Mouse (Mus musculus) hindbrain, embryonic 10.5 days (tissue): ENCODE results near the gene Pon3. TPM values are rescaled to one million over a fixed set of nuclear protein-coding genes. Genes with fewer than 3 reads are reported as not detected.

Experiments
- DNase-seq: peaks from one replicate; pipeline ENCODE4 v3.0.0-alpha.2; 2017; ENCODE audit warnings: low spot score
- H3K27ac ChIP-seq: fragments of 300-500 bp; sonication (generic); 2 replicates; pipeline ENCODE4 v1.5.1; 2016; ENCODE audit warnings: mild to moderate bottlenecking, moderate library complexity
- H3K27me3 ChIP-seq: fragments of 300-500 bp; sonication (generic); 2 replicates; pipeline ENCODE4 v1.6.1; 2016; ENCODE audit warnings: mild to moderate bottlenecking; ENCODE audit not compliant: poor library complexity, insufficient read depth, severe bottlenecking
- H3K36me3 ChIP-seq: fragments of 300-500 bp; sonication (generic); 2 replicates; pipeline ENCODE4 v1.6.1; 2016; ENCODE audit warnings: mild to moderate bottlenecking, moderate library complexity
- H3K4me1 ChIP-seq: fragments of 300-500 bp; sonication (generic); replicated peaks from 2 replicates; pipeline ENCODE4 v1.6.1; 2016; ENCODE audit warnings: mild to moderate bottlenecking
- H3K4me3 ChIP-seq: fragments of 300-500 bp; sonication (generic); 2 replicates; pipeline ENCODE4 v1.5.1; 2016; ENCODE audit warnings: mild to moderate bottlenecking, moderate library complexity
- H3K9me3 ChIP-seq: fragments of 300-500 bp; sonication (generic); 2 replicates; pipeline ENCODE4 v1.6.1; 2016; ENCODE audit warnings: mild to moderate bottlenecking, moderate library complexity
- WGBS: fragments of 180-500 bp; shearing (Covaris S2); methylation state at CpG from one replicate; pipeline ENCODE4 v1.1.7; 2016; 5-methylcytosine and 5-hydroxymethylcytosine counted together
- polyA plus RNA-seq: library from polyadenylated mRNA; unstranded; fragments of >200 nt; fragmentation: Nextera tagmentation; extraction: Ambion mirVana; gene quantifications from 2 replicates; pipeline ENCODE4 v1.2.1, GENCODE M21; 2016

The Pon3 gene
- 5.8 and 6.4 TPM in 2 replicates for polyA plus RNA-seq

GRCm38 (mm10) chr6:5255722-5256451, at the start of gene Pon3:
Pon3 (minus strand) TSS chr6:5256286.
- H3K36me3 ChIP-seq: no peaks in the 10 kb centered on the region
- peak within 1 kb of the TSS; percentile 42 for H3K4me3 ChIP-seq
- H3K9me3 ChIP-seq: no peaks in the 10 kb centered on the region
- WGBS: 12% methylated on average over 16 of the region's 16 CpGs
- H3K27ac ChIP-seq: peak within 1 kb of the TSS; percentile 74
- H3K27me3 ChIP-seq: no peaks in the 10 kb centered on the region
- DNase-seq: peak; percentile 41
- H3K4me1 ChIP-seq: peaks cover 15% of the 10 kb centered on the region

- Histone ChIP-seq H3K4me3 (no peak overlapping the region), H3K4me1 (peaks cover 4% of the 10 kb centered on the region; the same call in 1 of the 2 replicates), H3K27ac (no peak overlapping the region), H3K27me3 (peaks cover 2% of the 10 kb centered on the region; the same call in 1 of the 2 replicates), H3K9me3 (no peaks in the 10 kb centered on the region), H3K36me3 (no peaks in the 10 kb centered on the region)
- no peak for DNase-seq
- 87% methylated on average over 8 of the region's 8 CpGs for WGBS
Observed at GRCm38 (mm10) chr6:5304956-5305355, 48.9 kb upstream of the Pon3 start.

GRCm38 (mm10) chr6:5300629-5301028, 44.5 kb upstream of the Pon3 start:
- H3K4me3 ChIP-seq: no peak overlapping the region
- peaks cover 23% of the 10 kb centered on the region for H3K4me1 ChIP-seq
- no peaks in the 10 kb centered on the region for H3K9me3 ChIP-seq
- no peak overlapping the region for H3K27ac ChIP-seq
- H3K36me3 ChIP-seq: no peaks in the 10 kb centered on the region
- WGBS: 92% methylated on average over 8 of the region's 8 CpGs
- peaks cover 7% of the 10 kb centered on the region; the same call in 1 of the 2 replicates for H3K27me3 ChIP-seq
- DNase-seq: no peak

- H3K36me3 ChIP-seq: no peaks in the 10 kb centered on the region
- H3K4me1 ChIP-seq: peaks cover 19% of the 10 kb centered on the region
- no peaks in the 10 kb centered on the region for H3K9me3 ChIP-seq
- no peak overlapping the region for H3K4me3 ChIP-seq
- WGBS: 60% methylated on average over 5 of the region's 5 CpGs
- H3K27ac ChIP-seq: no peak overlapping the region
- peaks cover 7% of the 10 kb centered on the region; the same call in 1 of the 2 replicates for H3K27me3 ChIP-seq
- DNase-seq: no peak
Observed at GRCm38 (mm10) chr6:5299561-5299960, 43.5 kb upstream of the Pon3 start.

- Histone ChIP-seq H3K27me3 (peaks cover 7% of the 10 kb centered on the region; the same call in 1 of the 2 replicates), H3K36me3 (no peaks in the 10 kb centered on the region), H3K4me3 (peak within 1 kb of the TSS; percentile 78), H3K9me3 (no peaks in the 10 kb centered on the region), H3K4me1 (peaks cover 19% of the 10 kb centered on the region), H3K27ac (peak within 1 kb of the TSS; percentile 96)
- under 1% methylated on average over 44 of the region's 47 CpGs for WGBS
- DNase-seq: peak; percentile 84
Observed at GRCm38 (mm10) chr6:5298092-5298554, 42.0 kb upstream of the Pon3 start, which contains the start of gene Pon2. Pon2 (minus strand) TSS chr6:5298455.

GRCm38 (mm10) chr6:5297321-5298091, 41.4 kb upstream of the Pon3 start:
- H3K4me3 ChIP-seq: peak overlapping the region; percentile 78
- H3K36me3 ChIP-seq: 0 out of 2 replicates have a peak, but pooled peaks cover under 1% of the 10 kb centered on the region
- peak overlapping the region; percentile 96 for H3K27ac ChIP-seq
- H3K9me3 ChIP-seq: no peaks in the 10 kb centered on the region
- 5% methylated on average over 25 of the region's 25 CpGs for WGBS
- peak; percentile 59 for DNase-seq
- peaks cover 7% of the 10 kb centered on the region; the same call in 1 of the 2 replicates for H3K27me3 ChIP-seq
- peaks cover 19% of the 10 kb centered on the region for H3K4me1 ChIP-seq

GRCm38 (mm10) chr6:5296067-5296466, 40.0 kb upstream of the Pon3 start:
- Histone ChIP-seq H3K27me3 (peaks cover 7% of the 10 kb centered on the region; the same call in 1 of the 2 replicates), H3K36me3 (peaks cover 3% of the 10 kb centered on the region; the same call in 1 of the 2 replicates), H3K9me3 (no peaks in the 10 kb centered on the region), H3K4me3 (no peak overlapping the region), H3K27ac (no peak overlapping the region), H3K4me1 (peaks cover 19% of the 10 kb centered on the region)
- no peak for DNase-seq
- 96% methylated on average over 7 of the region's 7 CpGs for WGBS

GRCm38 (mm10) chr6:5294659-5295449, 38.8 kb upstream of the Pon3 start:
- no peak overlapping the region for H3K4me3 ChIP-seq
- H3K9me3 ChIP-seq: no peaks in the 10 kb centered on the region
- H3K27ac ChIP-seq: no peak overlapping the region
- no peak for DNase-seq
- H3K4me1 ChIP-seq: peaks cover 19% of the 10 kb centered on the region
- H3K36me3 ChIP-seq: peaks cover 3% of the 10 kb centered on the region; the same call in 1 of the 2 replicates
- peaks cover 4% of the 10 kb centered on the region; the same call in 1 of the 2 replicates for H3K27me3 ChIP-seq
- WGBS: 92% methylated on average over 16 of the region's 16 CpGs

- no peak for DNase-seq
- no peaks in the 10 kb centered on the region for H3K9me3 ChIP-seq
- peaks cover 14% of the 10 kb centered on the region for H3K4me1 ChIP-seq
- WGBS: 83% methylated on average over 5 of the region's 5 CpGs
- H3K4me3 ChIP-seq: no peak overlapping the region
- 0 out of 2 replicates have a peak, but pooled peaks cover 4% of the 10 kb centered on the region for H3K27me3 ChIP-seq
- peaks cover 7% of the 10 kb centered on the region; the same call in 1 of the 2 replicates for H3K36me3 ChIP-seq
- no peak overlapping the region for H3K27ac ChIP-seq
Observed at GRCm38 (mm10) chr6:5292841-5293240, 36.8 kb upstream of the Pon3 start.

GRCm38 (mm10) chr6:5291450-5291849, 35.4 kb upstream of the Pon3 start:
- H3K27ac ChIP-seq: no peak overlapping the region
- H3K4me1 ChIP-seq: peaks cover 2% of the 10 kb centered on the region
- 0 out of 2 replicates have a peak, but pooled peaks cover 2% of the 10 kb centered on the region for H3K27me3 ChIP-seq
- H3K9me3 ChIP-seq: no peaks in the 10 kb centered on the region
- WGBS: 88% methylated on average over 4 of the region's 4 CpGs
- H3K4me3 ChIP-seq: no peak overlapping the region
- H3K36me3 ChIP-seq: peaks cover 7% of the 10 kb centered on the region; the same call in 1 of the 2 replicates
- no peak for DNase-seq

- Histone ChIP-seq H3K36me3 (peaks cover 7% of the 10 kb centered on the region; the same call in 1 of the 2 replicates), H3K4me1 (no peaks in the 10 kb centered on the region; the same call in 1 of the 2 replicates), H3K27ac (peak overlapping the region; percentile 1; the same call in 1 of the 2 replicates), H3K9me3 (0 out of 2 replicates have a peak, but pooled peaks cover 2% of the 10 kb centered on the region), H3K4me3 (no peak overlapping the region), H3K27me3 (no peaks in the 10 kb centered on the region)
- WGBS: 66% methylated on average over 5 of the region's 5 CpGs
- peak; percentile 28 for DNase-seq
Observed at GRCm38 (mm10) chr6:5287919-5288318, 31.8 kb upstream of the Pon3 start.

- no peak for DNase-seq
- WGBS: 81% methylated on average over 2 of the region's 2 CpGs
- no peaks in the 10 kb centered on the region for H3K27me3 ChIP-seq
- H3K9me3 ChIP-seq: 0 out of 2 replicates have a peak, but pooled peaks cover 2% of the 10 kb centered on the region
- peaks cover 6% of the 10 kb centered on the region; the same call in 1 of the 2 replicates for H3K36me3 ChIP-seq
- no peak overlapping the region for H3K27ac ChIP-seq
- no peak overlapping the region for H3K4me3 ChIP-seq
- H3K4me1 ChIP-seq: peaks cover 4% of the 10 kb centered on the region
Observed at GRCm38 (mm10) chr6:5287392-5287791, 31.3 kb upstream of the Pon3 start.
